Mouse (Mus musculus): Measurements from ENCODE around the gene Krtap5-3. TPM values are rescaled to one million over a fixed set of nuclear protein-coding genes. Genes with fewer than 3 reads are reported as not detected.
"Not testable (repeated sequence)": the region's sequence is repeated elsewhere in the genome, so short reads cannot be mapped to it uniquely, and the experiment has no call there.

Krtap5-3 gene
- polyA plus RNA-seq, 1 experiment from 2014 or later = not detected

DNA sequence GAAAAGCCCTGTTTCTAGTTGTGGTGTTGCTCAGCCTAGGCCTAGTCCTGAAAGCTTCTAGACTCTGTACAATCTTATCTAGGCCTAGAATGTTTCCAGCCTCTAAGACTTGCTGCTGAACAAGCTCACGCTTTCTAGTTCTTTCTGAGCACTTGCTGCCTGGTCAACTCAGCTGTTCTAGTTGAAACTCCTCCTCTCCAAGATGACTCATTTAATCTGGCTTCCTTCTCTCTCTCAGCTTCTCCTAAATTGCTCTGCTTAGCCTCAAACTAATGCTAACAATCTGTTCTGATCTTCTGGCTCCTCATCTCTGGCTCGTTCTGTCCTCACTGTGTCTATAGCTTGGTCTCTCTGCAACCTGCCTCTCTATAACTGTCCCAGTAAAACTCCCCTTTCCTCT is 2.4 kb upstream of the Krtap5-3 start:
- Histone ChIP-seq H3K27me3 (no peaks in the 10 kb centered on the region), H3K4me1 (replicated peaks) (no peaks in the 10 kb centered on the region), H3K4me2 (no peak overlapping the region), H3K27ac (no peak overlapping the region), H3K4me3 (no peak overlapping the region), H3K9me3 (replicated peaks) (no peaks in the 10 kb centered on the region), H3K36me3 (no peaks in the 10 kb centered on the region), H3K9ac (no peak overlapping the region)
- 64% methylated on average over 2 of the region's 2 CpGs for WGBS
- ATAC-seq (replicated peaks; ENCODE audit: insufficient number of reproducible peaks, insufficient read depth, low FRiP score, low read depth) = no peak

DNA sequence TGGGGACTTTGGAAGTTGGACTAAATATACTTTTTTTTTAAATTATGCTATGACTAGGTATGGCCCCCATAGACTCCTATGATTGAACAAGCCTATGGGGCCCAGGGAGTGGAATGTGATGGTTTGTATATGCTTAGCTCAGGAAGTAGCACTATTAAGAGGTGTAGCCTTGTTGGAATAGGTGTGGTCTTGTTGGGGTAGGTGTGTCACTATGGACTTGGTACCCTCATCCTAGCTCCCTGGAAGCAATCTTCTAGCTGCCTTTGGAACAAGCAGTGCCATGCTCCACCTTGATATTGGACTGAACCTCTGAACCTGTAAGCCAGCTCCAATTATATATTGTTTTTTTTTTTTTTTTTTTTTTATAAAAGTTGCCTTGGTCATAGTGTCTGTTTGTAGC is 4.3 kb downstream of the Krtap5-3 start:
- no peaks in the 10 kb centered on the region for H3K36me3 ChIP-seq

DNA sequence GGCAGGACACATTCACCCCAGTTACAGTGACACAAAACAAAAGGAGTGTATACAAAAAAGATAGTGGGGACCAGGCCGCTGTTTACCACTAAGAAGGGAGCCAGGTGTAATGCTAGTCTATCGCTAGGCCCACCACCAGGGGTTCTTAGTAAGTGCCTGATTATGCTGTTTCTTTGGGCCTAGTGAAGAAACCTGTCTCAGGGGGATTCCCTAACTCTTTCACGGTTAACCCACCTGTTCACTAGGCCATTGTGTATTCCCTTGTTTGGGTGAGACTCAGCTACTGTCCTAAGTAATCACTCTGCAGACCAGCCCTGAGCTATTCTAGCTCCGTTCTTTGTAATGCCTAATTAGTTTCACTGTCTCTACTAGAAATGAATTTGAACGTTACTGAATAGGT is 5.7 kb downstream of the Krtap5-3 start:
- ATAC-seq (replicated peaks; ENCODE audit: insufficient number of reproducible peaks, insufficient read depth, low FRiP score, low read depth); H3K27ac ChIP-seq; H3K4me3 ChIP-seq; H3K4me1 ChIP-seq (replicated peaks); H3K27me3 ChIP-seq; H3K4me2 ChIP-seq; H3K9me3 ChIP-seq (replicated peaks); H3K9ac ChIP-seq; H3K36me3 ChIP-seq: not testable (repeated sequence)
- WGBS = 80% methylated on average over 5 of the region's 5 CpGs

More for the DNA sequence above, 4.3 kb downstream of the Krtap5-3 start:
- no peak overlapping the region for H3K9ac ChIP-seq
- ATAC-seq (replicated peaks; ENCODE audit: insufficient number of reproducible peaks, insufficient read depth, low FRiP score, low read depth) = no peak
- H3K4me1 ChIP-seq (replicated peaks) = no peaks in the 10 kb centered on the region
- H3K9me3 ChIP-seq (replicated peaks) = no peaks in the 10 kb centered on the region
- no peak overlapping the region for H3K27ac ChIP-seq
- H3K27me3 ChIP-seq = no peaks in the 10 kb centered on the region
- no peak overlapping the region for H3K4me2 ChIP-seq
- H3K4me3 ChIP-seq = no peak overlapping the region

DNA sequence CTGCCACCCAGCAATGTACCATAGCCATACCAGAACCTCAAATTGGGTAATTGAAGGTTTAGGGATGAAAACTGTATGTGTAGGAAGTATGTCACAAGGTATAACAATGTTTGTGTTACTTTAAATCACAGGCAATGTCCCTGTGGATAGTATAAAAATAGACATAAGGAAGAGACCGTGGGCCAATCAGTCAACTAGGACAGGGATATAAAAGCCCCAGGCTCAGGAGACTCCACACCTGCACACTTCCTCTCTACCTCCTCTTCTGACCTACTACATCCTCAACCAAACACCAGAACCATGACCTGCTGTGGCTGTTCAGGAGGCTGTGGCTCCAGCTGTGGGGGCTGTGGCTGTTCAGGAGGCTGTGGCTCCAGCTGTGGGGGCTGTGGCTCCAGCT is 10.4 kb downstream of the Krtap5-3 start, which contains the start of gene Gm7579:
TSS of gene Gm7579 (plus strand) at position 301 of the 400 bp plus-strand sequence.
- Histone ChIP-seq H3K9me3 (replicated peaks) (no peaks in the 10 kb centered on the region), H3K4me1 (replicated peaks) (no peaks in the 10 kb centered on the region), H3K36me3 (no peaks in the 10 kb centered on the region), H3K27ac (no peak within 1 kb of the TSS), H3K4me3 (no peak within 1 kb of the TSS), H3K9ac (no peak within 1 kb of the TSS), H3K27me3 (no peaks in the 10 kb centered on the region; the same call in 1 of the 2 replicates), H3K4me2 (no peak within 1 kb of the TSS)
- ATAC-seq (replicated peaks; ENCODE audit: insufficient number of reproducible peaks, insufficient read depth, low FRiP score, low read depth) = no peak
- 50% methylated on average over 1 of the region's 1 CpGs for WGBS

DNA sequence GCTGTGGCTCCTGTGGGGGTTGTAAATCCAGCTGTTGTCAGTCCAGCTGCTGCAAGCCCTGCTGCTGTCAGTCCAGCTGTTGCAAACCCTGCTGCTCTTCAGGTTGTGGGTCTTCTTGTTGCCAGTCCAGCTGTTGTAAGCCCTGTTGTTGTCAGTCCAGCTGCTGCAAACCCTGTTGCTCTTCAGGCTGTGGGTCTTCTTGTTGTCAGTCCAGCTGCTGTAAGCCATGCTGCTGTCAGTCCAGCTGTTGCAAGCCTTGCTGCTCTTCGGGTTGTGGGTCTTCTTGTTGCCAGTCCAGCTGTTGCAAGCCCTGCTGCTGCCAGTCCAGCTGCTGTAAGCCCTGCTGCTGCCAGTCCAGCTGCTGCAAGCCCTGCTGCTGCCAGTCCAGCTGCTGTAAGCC is 11.0 kb downstream of the Krtap5-3 start:
- not testable (repeated sequence) for H3K27ac ChIP-seq; H3K9me3 ChIP-seq (replicated peaks); H3K4me3 ChIP-seq; H3K27me3 ChIP-seq; H3K4me2 ChIP-seq; ATAC-seq (replicated peaks; ENCODE audit: insufficient number of reproducible peaks, insufficient read depth, low FRiP score, low read depth); H3K4me1 ChIP-seq (replicated peaks); H3K9ac ChIP-seq; H3K36me3 ChIP-seq
- WGBS = 44% methylated on average over 1 of the region's 1 CpGs

DNA sequence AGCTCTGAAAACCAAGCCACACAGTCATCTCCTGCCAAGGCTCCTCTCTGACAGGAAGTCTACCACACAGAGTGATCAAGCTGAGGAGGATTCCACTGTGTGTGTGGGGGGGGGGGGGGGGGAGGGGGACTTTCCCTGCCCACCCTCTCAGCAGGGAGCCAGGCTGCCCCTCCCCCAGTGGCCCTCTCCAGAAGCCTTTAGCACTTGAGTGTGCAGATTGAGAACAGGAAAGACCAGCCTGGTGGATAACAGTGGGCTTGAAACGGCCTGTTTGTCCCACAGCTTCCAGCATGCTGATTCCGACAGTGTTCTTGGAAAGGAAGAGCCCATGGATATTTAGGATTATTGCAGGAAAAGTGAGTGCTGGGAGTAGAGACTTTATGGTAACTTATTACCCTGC is 23.4 kb downstream of the Krtap5-3 start:
- no peak overlapping the region for H3K9ac ChIP-seq
- no peaks in the 10 kb centered on the region for H3K9me3 ChIP-seq (replicated peaks)
- H3K4me1 ChIP-seq (replicated peaks) = no peaks in the 10 kb centered on the region
- no peaks in the 10 kb centered on the region for H3K27me3 ChIP-seq
- no peak overlapping the region for H3K4me2 ChIP-seq
- no peak overlapping the region for H3K4me3 ChIP-seq
- no peak for ATAC-seq (replicated peaks; ENCODE audit: insufficient number of reproducible peaks, insufficient read depth, low FRiP score, low read depth)
- 29% methylated on average over 2 of the region's 2 CpGs for WGBS
- no peaks in the 10 kb centered on the region for H3K36me3 ChIP-seq
- no peak overlapping the region for H3K27ac ChIP-seq

DNA sequence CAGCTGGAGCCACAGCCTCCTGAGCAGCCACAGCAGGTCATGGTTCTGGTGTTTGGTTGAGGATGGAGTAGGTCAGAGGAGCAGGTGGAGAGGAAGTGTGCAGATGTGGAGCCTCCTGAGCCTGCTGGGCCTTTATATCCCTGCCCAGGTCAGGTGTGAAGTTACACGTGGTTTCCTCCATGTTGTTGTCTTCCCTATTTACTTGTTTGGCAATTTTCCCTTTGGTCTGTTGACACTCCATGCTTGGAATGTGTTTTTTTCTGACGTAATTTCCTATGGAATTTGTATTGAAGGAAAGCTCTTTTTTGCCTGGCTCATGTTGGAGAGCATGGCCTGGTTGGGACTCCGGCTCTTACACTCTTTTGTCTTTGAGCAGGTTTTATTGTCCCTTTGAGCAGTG is 28.7 kb downstream of the Krtap5-3 start, which contains the start of gene Krtap5-5:
TSS of gene Krtap5-5 (minus strand) at position 101 of the 400 bp plus-strand sequence.
- not testable (repeated sequence) for H3K36me3 ChIP-seq; H3K27me3 ChIP-seq; H3K4me1 ChIP-seq (replicated peaks); ATAC-seq (replicated peaks; ENCODE audit: insufficient number of reproducible peaks, insufficient read depth, low FRiP score, low read depth); H3K4me3 ChIP-seq; H3K27ac ChIP-seq; H3K4me2 ChIP-seq; H3K9me3 ChIP-seq (replicated peaks); H3K9ac ChIP-seq
- WGBS = 41% methylated on average over 3 of the region's 3 CpGs

DNA sequence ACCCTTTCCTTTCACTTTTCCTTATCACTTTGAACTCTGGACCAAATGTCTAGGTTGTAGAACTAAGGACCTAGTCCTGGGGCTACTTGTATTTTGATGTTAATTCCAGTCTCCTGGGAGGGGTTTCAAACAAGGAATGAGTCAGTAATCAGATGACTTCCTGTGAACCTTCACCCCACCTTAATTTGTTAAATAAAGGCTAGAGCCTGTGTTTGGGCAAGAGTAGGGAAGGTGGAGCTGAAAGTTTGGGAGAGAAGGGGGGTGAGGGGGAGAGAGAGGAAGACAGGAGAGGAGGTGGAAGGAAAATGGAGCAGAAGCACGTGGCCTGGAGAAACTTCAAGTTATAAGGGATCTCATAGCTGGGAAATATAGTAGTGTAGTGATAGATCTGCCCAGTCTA is 30.4 kb downstream of the Krtap5-3 start:
- Histone ChIP-seq H3K36me3 (no peaks in the 10 kb centered on the region), H3K27me3 (no peaks in the 10 kb centered on the region), H3K4me2 (no peak overlapping the region), H3K9ac (no peak overlapping the region), H3K9me3 (replicated peaks) (no peaks in the 10 kb centered on the region; the same call in 1 of the 2 replicates), H3K27ac (no peak overlapping the region), H3K4me1 (replicated peaks) (0 out of 2 replicates have a peak, but pooled peaks cover 3% of the 10 kb centered on the region), H3K4me3 (no peak overlapping the region)
- 33% methylated on average over 1 of the region's 1 CpGs for WGBS
- no peak for ATAC-seq (replicated peaks; ENCODE audit: insufficient number of reproducible peaks, insufficient read depth, low FRiP score, low read depth)

DNA sequence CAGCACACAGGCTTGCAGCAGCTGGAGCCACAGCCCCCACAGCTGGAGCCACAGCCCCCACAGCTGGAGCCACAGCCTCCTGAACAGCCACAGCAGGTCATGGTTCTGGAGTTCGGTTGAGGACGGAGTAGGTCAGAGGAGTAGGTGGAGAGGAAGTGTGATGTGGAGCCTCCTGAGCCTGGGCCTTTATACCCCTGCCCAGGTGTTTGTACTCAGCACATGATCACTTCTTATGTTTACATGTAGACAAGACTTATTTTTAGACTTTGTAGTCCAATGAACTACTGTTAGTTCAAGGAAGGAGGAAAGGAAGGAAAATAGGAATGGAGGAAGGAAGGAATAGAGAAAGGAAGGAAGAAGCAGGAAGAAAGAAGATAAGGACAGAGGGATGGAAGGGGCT is 39.8 kb downstream of the Krtap5-3 start, which contains the start of gene Gm40460:
TSS of gene Gm40460 (minus strand) at position 101 of the 400 bp plus-strand sequence.
- Histone ChIP-seq H3K36me3 (no peaks in the 10 kb centered on the region), H3K4me3 (no peak within 1 kb of the TSS), H3K4me1 (replicated peaks) (no peaks in the 10 kb centered on the region), H3K9me3 (replicated peaks) (no peaks in the 10 kb centered on the region), H3K4me2 (no peak within 1 kb of the TSS), H3K27ac (no peak within 1 kb of the TSS), H3K9ac (no peak within 1 kb of the TSS), H3K27me3 (0 out of 2 replicates have a peak, but pooled peaks cover 3% of the 10 kb centered on the region)
- ATAC-seq (replicated peaks; ENCODE audit: insufficient number of reproducible peaks, insufficient read depth, low FRiP score, low read depth) = no peak
- 37% methylated on average over 2 of the region's 2 CpGs for WGBS

DNA sequence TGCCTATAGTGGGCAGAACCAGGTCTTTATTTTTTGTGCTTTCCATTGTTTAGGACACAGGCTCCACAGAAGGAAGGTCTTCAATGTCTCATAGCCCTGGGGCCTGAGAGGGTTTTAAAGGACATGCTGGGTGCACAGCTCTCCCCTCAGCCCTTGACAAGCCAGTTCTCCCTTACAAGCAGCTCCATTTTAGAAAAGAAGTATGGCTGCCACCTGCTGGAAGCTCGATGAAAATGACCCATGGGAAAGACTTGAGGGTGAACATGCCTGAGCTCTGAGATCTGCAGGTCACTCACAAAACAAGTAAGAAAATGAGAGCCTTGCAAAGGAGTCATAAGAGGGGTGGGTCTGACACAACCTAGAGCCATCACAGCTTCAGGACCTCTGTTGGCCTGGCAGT is 48.7 kb downstream of the Krtap5-3 start:
- Histone ChIP-seq H3K27me3 (0 out of 2 replicates have a peak, but pooled peaks cover 5% of the 10 kb centered on the region), H3K4me1 (replicated peaks) (no peaks in the 10 kb centered on the region), H3K4me2 (no peak overlapping the region), H3K9me3 (replicated peaks) (no peaks in the 10 kb centered on the region), H3K27ac (no peak overlapping the region), H3K9ac (no peak overlapping the region), H3K36me3 (no peaks in the 10 kb centered on the region), H3K4me3 (no peak overlapping the region)
- WGBS = 3% methylated on average over 1 of the region's 1 CpGs
- ATAC-seq (replicated peaks; ENCODE audit: insufficient number of reproducible peaks, insufficient read depth, low FRiP score, low read depth) = no peak

All from heart, embryonic 15.5 days (tissue).